Mouse (Mus musculus): ENCODE results near the gene Abi3. TPM values are rescaled to one million over a fixed set of nuclear protein-coding genes. Genes with fewer than 3 reads are reported as not detected.
A peak's percentile ranks its signal among the peaks of the same experiment; 100 is the strongest.

The Abi3 gene
- polyA plus RNA-seq, 1 experiment from 2014 or later: 2.4 TPM

- Histone ChIP-seq H3K4me1 (replicated peaks; ENCODE audit: control insufficient read depth, insufficient read depth, low read length) (0 out of 2 replicates have a peak, but pooled peaks cover 2% of the 10 kb centered on the region), H3K4me2 (replicated peaks; ENCODE audit: low read depth, low read length) (peak within 1 kb of the TSS; percentile 93), H3K27me3 (ENCODE audit: control insufficient read depth, insufficient read depth, low read length) (peaks cover 23% of the 10 kb centered on the region), H3K9me3 (ENCODE audit: control insufficient read depth, low read length) (no peaks in the 10 kb centered on the region), H3K9ac (ENCODE audit: low read depth, low read length) (peak within 1 kb of the TSS; percentile 47), H3K4me3 (ENCODE audit: low read depth, low read length) (peak within 1 kb of the TSS; percentile 61), H3K27ac (ENCODE audit: low read depth, low read length) (no peak within 1 kb of the TSS), H3K36me3 (ENCODE audit: control insufficient read depth, insufficient read depth, low read length) (no peaks in the 10 kb centered on the region)
- under 1% methylated on average over 64 of the region's 78 CpGs for WGBS
- ATAC-seq (ENCODE audit: low FRiP score) (peak; percentile 98), DNase-seq (ENCODE audit: low spot score) (peak; percentile 94)
Measured at GRCm38 (mm10) chr11:95824071-95824876, 18.0 kb downstream of the Abi3 start, which contains the start of gene Phospho1. Phospho1 (plus strand) TSS chr11:95824499.

DNA sequence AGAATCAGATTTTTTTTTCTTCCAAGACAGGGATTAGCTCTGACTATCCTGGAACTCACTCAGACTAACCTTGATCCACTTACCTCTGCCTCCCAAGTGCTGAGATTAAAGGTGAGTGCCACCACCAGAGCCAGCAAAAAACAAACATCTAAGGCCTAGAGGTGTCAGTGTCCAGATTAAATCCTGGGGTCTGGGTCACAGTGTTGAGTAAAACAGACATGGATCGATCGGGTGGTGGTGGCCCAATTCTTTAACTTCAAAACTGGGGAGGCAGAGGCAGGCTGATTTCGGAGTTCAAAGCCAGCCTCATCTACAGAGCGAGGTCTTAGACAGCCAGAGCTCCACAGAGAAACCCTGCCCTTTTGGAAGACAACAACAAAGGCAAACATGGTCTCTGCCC, 19.8 kb downstream of the Abi3 start:
- DNase-seq (ENCODE audit: low spot score) (no peak), ATAC-seq (ENCODE audit: low FRiP score) (no peak)
- Histone ChIP-seq H3K27ac (ENCODE audit: low read depth, low read length) (no peak overlapping the region), H3K4me2 (replicated peaks; ENCODE audit: low read depth, low read length) (no peak overlapping the region), H3K27me3 (ENCODE audit: control insufficient read depth, insufficient read depth, low read length) (peaks cover 8% of the 10 kb centered on the region), H3K36me3 (ENCODE audit: control insufficient read depth, insufficient read depth, low read length) (no peaks in the 10 kb centered on the region), H3K9me3 (ENCODE audit: control insufficient read depth, low read length) (no peaks in the 10 kb centered on the region), H3K9ac (ENCODE audit: low read depth, low read length) (no peak overlapping the region), H3K4me3 (ENCODE audit: low read depth, low read length) (no peak overlapping the region), H3K4me1 (replicated peaks; ENCODE audit: control insufficient read depth, insufficient read depth, low read length) (0 out of 2 replicates have a peak, but pooled peaks cover 2% of the 10 kb centered on the region)
- WGBS: 92% methylated on average over 4 of the region's 4 CpGs

GRCm38 (mm10) chr11:95821511-95821910, 20.8 kb downstream of the Abi3 start:
- ATAC-seq (ENCODE audit: low FRiP score): no peak
- H3K36me3 ChIP-seq (ENCODE audit: control insufficient read depth, insufficient read depth, low read length): no peaks in the 10 kb centered on the region
- H3K9me3 ChIP-seq (ENCODE audit: control insufficient read depth, low read length): no peaks in the 10 kb centered on the region
- H3K4me2 ChIP-seq (replicated peaks; ENCODE audit: low read depth, low read length): no peak overlapping the region
- peaks cover 6% of the 10 kb centered on the region for H3K27me3 ChIP-seq (ENCODE audit: control insufficient read depth, insufficient read depth, low read length)
- H3K27ac ChIP-seq (ENCODE audit: low read depth, low read length): no peak overlapping the region
- 0 out of 2 replicates have a peak, but pooled peaks cover 2% of the 10 kb centered on the region for H3K4me1 ChIP-seq (replicated peaks; ENCODE audit: control insufficient read depth, insufficient read depth, low read length)
- 87% methylated on average over 3 of the region's 3 CpGs for WGBS
- no peak for DNase-seq (ENCODE audit: low spot score)
- no peak overlapping the region for H3K4me3 ChIP-seq (ENCODE audit: low read depth, low read length)
- H3K9ac ChIP-seq (ENCODE audit: low read depth, low read length): no peak overlapping the region

- no peaks in the 10 kb centered on the region for H3K36me3 ChIP-seq (ENCODE audit: control insufficient read depth, insufficient read depth, low read length)
- no peaks in the 10 kb centered on the region for H3K4me1 ChIP-seq (replicated peaks; ENCODE audit: control insufficient read depth, insufficient read depth, low read length)
- H3K4me2 ChIP-seq (replicated peaks; ENCODE audit: low read depth, low read length): no peak overlapping the region
- no peak overlapping the region for H3K4me3 ChIP-seq (ENCODE audit: low read depth, low read length)
- no peak overlapping the region for H3K27ac ChIP-seq (ENCODE audit: low read depth, low read length)
- H3K9ac ChIP-seq (ENCODE audit: low read depth, low read length): no peak overlapping the region
- DNase-seq (ENCODE audit: low spot score) (no peak), ATAC-seq (ENCODE audit: low FRiP score) (no peak)
- 0 out of 2 replicates have a peak, but pooled peaks cover 3% of the 10 kb centered on the region for H3K27me3 ChIP-seq (ENCODE audit: control insufficient read depth, insufficient read depth, low read length)
- 94% methylated on average over 8 of the region's 8 CpGs for WGBS
- no peaks in the 10 kb centered on the region for H3K9me3 ChIP-seq (ENCODE audit: control insufficient read depth, low read length)
Measured at GRCm38 (mm10) chr11:95819138-95819537, 23.1 kb downstream of the Abi3 start.

- Histone ChIP-seq H3K4me3 (ENCODE audit: low read depth, low read length) (no peak overlapping the region), H3K9ac (ENCODE audit: low read depth, low read length) (no peak overlapping the region), H3K27me3 (ENCODE audit: control insufficient read depth, insufficient read depth, low read length) (no peaks in the 10 kb centered on the region), H3K9me3 (ENCODE audit: control insufficient read depth, low read length) (no peaks in the 10 kb centered on the region), H3K36me3 (ENCODE audit: control insufficient read depth, insufficient read depth, low read length) (no peaks in the 10 kb centered on the region), H3K4me2 (replicated peaks; ENCODE audit: low read depth, low read length) (no peak overlapping the region), H3K27ac (ENCODE audit: low read depth, low read length) (no peak overlapping the region), H3K4me1 (replicated peaks; ENCODE audit: control insufficient read depth, insufficient read depth, low read length) (no peaks in the 10 kb centered on the region; the same call in 1 of the 2 replicates)
- DNase-seq (ENCODE audit: low spot score) (no peak), ATAC-seq (ENCODE audit: low FRiP score) (no peak)
- 86% methylated on average over 9 of the region's 9 CpGs for WGBS
Measured at GRCm38 (mm10) chr11:95815412-95815811, 26.9 kb downstream of the Abi3 start.

DNA sequence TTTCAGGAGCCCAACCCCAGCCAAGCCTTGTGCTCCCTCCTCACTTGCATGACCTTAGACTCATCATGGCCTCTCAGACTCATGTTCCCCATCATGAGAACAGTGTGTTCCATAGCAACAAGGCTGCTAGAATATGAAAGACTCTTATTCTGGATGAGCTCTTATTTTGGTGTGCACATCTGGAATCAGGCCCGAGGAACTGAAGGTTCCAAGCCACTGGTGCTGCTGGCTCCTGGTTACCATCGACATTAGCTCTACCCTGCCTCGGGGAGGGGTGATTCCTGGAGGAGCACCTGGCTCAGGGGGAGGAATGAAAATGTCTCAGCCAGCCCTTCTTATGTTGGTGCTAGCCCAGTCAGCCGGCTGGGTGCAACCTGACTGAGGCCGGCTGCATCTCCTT, 27.4 kb downstream of the Abi3 start:
- no peak for DNase-seq (ENCODE audit: low spot score)
- Histone ChIP-seq H3K36me3 (ENCODE audit: control insufficient read depth, insufficient read depth, low read length) (no peaks in the 10 kb centered on the region), H3K4me2 (replicated peaks; ENCODE audit: low read depth, low read length) (no peak overlapping the region), H3K27ac (ENCODE audit: low read depth, low read length) (no peak overlapping the region), H3K27me3 (ENCODE audit: control insufficient read depth, insufficient read depth, low read length) (no peaks in the 10 kb centered on the region), H3K4me1 (replicated peaks; ENCODE audit: control insufficient read depth, insufficient read depth, low read length) (no peaks in the 10 kb centered on the region; the same call in none of the 2 replicates), H3K4me3 (ENCODE audit: low read depth, low read length) (no peak overlapping the region), H3K9ac (ENCODE audit: low read depth, low read length) (no peak overlapping the region), H3K9me3 (ENCODE audit: control insufficient read depth, low read length) (no peaks in the 10 kb centered on the region)
- 83% methylated on average over 5 of the region's 5 CpGs for WGBS
- no peak for ATAC-seq (ENCODE audit: low FRiP score)

DNA sequence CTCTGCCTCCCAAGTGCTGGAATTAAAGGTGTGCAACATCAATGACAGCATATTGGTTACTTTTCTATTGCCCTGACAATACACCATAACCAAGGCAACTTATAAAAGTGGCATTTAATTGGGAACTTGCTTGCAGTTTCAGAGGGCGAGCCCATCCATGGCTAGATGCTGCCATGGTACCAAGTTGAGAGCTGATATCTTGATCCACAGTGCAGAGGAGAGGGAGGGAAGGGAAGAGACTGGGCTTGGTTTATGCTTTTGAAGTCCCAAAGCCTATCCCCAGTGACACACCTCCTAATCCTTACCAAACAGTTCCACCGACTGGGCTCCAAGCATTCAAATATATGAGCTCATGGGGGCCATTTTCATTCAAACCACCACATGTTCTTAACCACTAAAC, 28.2 kb downstream of the Abi3 start:
- Histone ChIP-seq H3K4me1 (replicated peaks; ENCODE audit: control insufficient read depth, insufficient read depth, low read length) (no peaks in the 10 kb centered on the region; the same call in none of the 2 replicates), H3K27ac (ENCODE audit: low read depth, low read length) (no peak overlapping the region), H3K9me3 (ENCODE audit: control insufficient read depth, low read length) (no peaks in the 10 kb centered on the region), H3K36me3 (ENCODE audit: control insufficient read depth, insufficient read depth, low read length) (no peaks in the 10 kb centered on the region), H3K27me3 (ENCODE audit: control insufficient read depth, insufficient read depth, low read length) (no peaks in the 10 kb centered on the region), H3K4me3 (ENCODE audit: low read depth, low read length) (no peak overlapping the region), H3K9ac (ENCODE audit: low read depth, low read length) (no peak overlapping the region), H3K4me2 (replicated peaks; ENCODE audit: low read depth, low read length) (no peak overlapping the region)
- 86% methylated on average over 2 of the region's 2 CpGs for WGBS
- DNase-seq (ENCODE audit: low spot score) (no peak), ATAC-seq (ENCODE audit: low FRiP score) (no peak)

GRCm38 (mm10) chr11:95812224-95812623, 30.1 kb downstream of the Abi3 start:
- DNase-seq (ENCODE audit: low spot score): no peak

DNA sequence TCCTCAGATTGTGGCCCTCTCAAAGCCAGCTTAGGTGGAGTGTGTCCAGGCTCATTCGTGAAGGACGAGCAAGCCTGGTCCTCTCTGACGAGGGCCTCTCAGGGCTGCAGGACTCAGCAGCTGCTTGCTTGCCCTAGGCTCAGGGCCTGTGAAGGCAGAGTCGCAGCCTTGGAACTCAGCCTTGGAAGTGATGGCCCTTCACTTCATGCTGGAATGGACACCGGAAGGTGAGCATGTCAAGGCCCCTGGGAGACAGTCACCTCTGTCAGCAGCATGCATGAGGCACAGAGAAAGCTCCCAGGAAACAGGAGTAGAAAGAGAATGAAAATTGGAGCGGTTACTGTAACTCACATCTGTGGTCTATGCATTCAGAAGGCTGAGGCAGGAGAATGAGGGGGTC, 30.5 kb downstream of the Abi3 start:
- Histone ChIP-seq H3K9ac (ENCODE audit: low read depth, low read length) (no peak overlapping the region), H3K27me3 (ENCODE audit: control insufficient read depth, insufficient read depth, low read length) (no peaks in the 10 kb centered on the region), H3K4me3 (ENCODE audit: low read depth, low read length) (no peak overlapping the region), H3K36me3 (ENCODE audit: control insufficient read depth, insufficient read depth, low read length) (no peaks in the 10 kb centered on the region), H3K4me2 (replicated peaks; ENCODE audit: low read depth, low read length) (no peak overlapping the region), H3K27ac (ENCODE audit: low read depth, low read length) (no peak overlapping the region), H3K4me1 (replicated peaks; ENCODE audit: control insufficient read depth, insufficient read depth, low read length) (no peaks in the 10 kb centered on the region; the same call in none of the 2 replicates), H3K9me3 (ENCODE audit: control insufficient read depth, low read length) (no peaks in the 10 kb centered on the region)
- 86% methylated on average over 6 of the region's 6 CpGs for whole genome bisulfite sequencing
- no peak for ATAC-seq (ENCODE audit: low FRiP score)
- DNase-seq (ENCODE audit: low spot score): no peak

More at GRCm38 (mm10) chr11:95812224-95812623, 30.1 kb downstream of the Abi3 start:
- no peaks in the 10 kb centered on the region for H3K27me3 ChIP-seq (ENCODE audit: control insufficient read depth, insufficient read depth, low read length)
- H3K9me3 ChIP-seq (ENCODE audit: control insufficient read depth, low read length): no peaks in the 10 kb centered on the region
- no peaks in the 10 kb centered on the region; the same call in none of the 2 replicates for H3K4me1 ChIP-seq (replicated peaks; ENCODE audit: control insufficient read depth, insufficient read depth, low read length)
- H3K4me2 ChIP-seq (replicated peaks; ENCODE audit: low read depth, low read length): no peak overlapping the region
- no peak overlapping the region for H3K27ac ChIP-seq (ENCODE audit: low read depth, low read length)
- no peaks in the 10 kb centered on the region for H3K36me3 ChIP-seq (ENCODE audit: control insufficient read depth, insufficient read depth, low read length)
- no peak overlapping the region for H3K9ac ChIP-seq (ENCODE audit: low read depth, low read length)
- H3K4me3 ChIP-seq (ENCODE audit: low read depth, low read length): no peak overlapping the region
- ATAC-seq (ENCODE audit: low FRiP score): no peak
- WGBS: 67% methylated on average over 4 of the region's 4 CpGs
